In genomic region chr11:60250971-60251643, GRCm38 (mm10) we compare ENCODE assay signal across 9 mouse cellular contexts. TPM values are rescaled to one million over a fixed set of nuclear protein-coding genes. Genes with fewer than 3 reads are reported as not detected.
DNase-seq lines count a peak whose midpoint lies in the region; ATAC-seq and TF ChIP-seq lines count a peak whose summit lies in the region.
"Had no signal": no experiment of that assay in that cellular context is flagged by ENCODE, and none has a peak within 500 bp of the region (broad histone marks: within the 10 kb centered on the region; RNA-seq: fewer than 3 reads in every experiment).

No protein-coding gene starts in this region.

- peak; percentile 47; the same call in 1 of the 2 replicates for ATAC-seq in liver, embryonic 12.5 days
- no peak for ATAC-seq in activated CD4-positive, CD25-positive, alpha-beta regulatory T cell, adult 4 months

- H3K36me3 ChIP-seq in liver, embryonic 12.5 days, result peaks cover 17% of the 10 kb centered on the region

- no peak overlapping the region for H3K4me3 ChIP-seq in layer of hippocampus, adult 2 months
- H3K4me3 ChIP-seq in liver, embryonic 12.5 days, result no peak overlapping the region
- H3K4me3 ChIP-seq: erythroblast, embryonic 14.5 days had no signal

- no peak overlapping the region for H3K9ac ChIP-seq in liver, embryonic 12.5 days

- 56% methylated on average over 6 of the region's 6 CpGs for WGBS in liver, embryonic 12.5 days (ENCODE audit: insufficient replicate concordance)

- TF ChIP-seq CTCF in layer of hippocampus, adult 2 months (conservative IDR thresholded peaks at IDR 0.05), result peak; percentile 82

- 0 out of 2 replicates have a peak, but pooled peaks cover 20% of the 10 kb centered on the region for H3K4me1 ChIP-seq in liver, embryonic 12.5 days

- H3K9me3 ChIP-seq in liver, embryonic 12.5 days (replicated peaks), result no peaks in the 10 kb centered on the region

- DNase-seq in layer of hippocampus, adult 2 months (ENCODE audit: low spot score in 2 of 2), result peak in 1 of 2 experiments; percentile 56
- no peak for DNase-seq in layer of hippocampus, postnatal 36 days
- peak; percentile 54 for DNase-seq in NIH3T3 (ENCODE audit: low read depth)
- peak; percentile 44 to 70 for DNase-seq in cerebellum, postnatal 36 days
- peak; percentile 14 for DNase-seq in hindlimb bud, embryonic 11.5 days (ENCODE audit: extremely low spot score, low read depth, low spot score)
- peak; percentile 48 for DNase-seq in retina, postnatal 7 days (ENCODE audit: low read depth, low spot score)

- no peaks in the 10 kb centered on the region for H3K27me3 ChIP-seq in liver, embryonic 12.5 days (replicated peaks)

- no peak overlapping the region for H3K4me2 ChIP-seq in liver, embryonic 12.5 days

- H3K27ac ChIP-seq in layer of hippocampus, adult 2 months, result peak overlapping the region; percentile 54
- H3K27ac ChIP-seq in liver, embryonic 12.5 days, result 0 out of 2 replicates have a peak overlapping the region, but pooled peaks have one; percentile 16

RNA-seq across cellular contexts. Expression of gene Srebf1, which starts 28.7 kb away (rescaled TPM):
- total RNA-seq in layer of hippocampus, adult 2 months (2021), result 10 to 100 TPM; 64.2 to 70.8 TPM
- total RNA-seq in layer of hippocampus, postnatal 36 days (2021), result 10 to 100 TPM; 47.1 to 56.2 TPM
- polyA plus RNA-seq in liver, embryonic 12.5 days (2016; fragmentation: Nextera tagmentation; extraction: Ambion mirVana), result 45.7 and 50.9 TPM in 2 replicates
- 10 to 100 TPM; 23.6 to 35.9 TPM for polyA plus RNA-seq in activated CD4-positive, CD25-positive, alpha-beta regulatory T cell, adult 4 months (2017; shearing (Covaris generic))

Comparison
In these comparisons a context has a peak if more than half of its experiments do, and no peak if none do; other contexts are left out.
1. DNase-seq: peak in NIH3T3 (single experiment), cerebellum, postnatal 36 days (2 of 2), hindlimb bud, embryonic 11.5 days (single experiment) and retina, postnatal 7 days (single experiment); none in layer of hippocampus, postnatal 36 days (0 of 2).